Mouse (Mus musculus) CH12.LX (cell line): ENCODE measurements at regions not wholly inside any gene's neighbourhood (a gene's known extent, or its start where the extent isn't known, plus 50 kb on each side); places are given as distances from the start of the nearest gene placed in this dataset.
A peak's percentile ranks its signal among the peaks of the same experiment; 100 is the strongest.

Experiments used
- DNase-seq: peaks from one replicate; pipeline ENCODE4 v3.0.0-alpha.2; 2013; ENCODE audit errors: extremely low read depth
- H3K27ac ChIP-seq: 2 replicates; pipeline ENCODE4 v1.5.1; 2012; ENCODE audit warnings: low read depth, mild to moderate bottlenecking, control low read depth, moderate library complexity; ENCODE audit not compliant: insufficient read depth
- H3K27me3 ChIP-seq: replicated peaks from 2 replicates; pipeline ENCODE3; 2012; ENCODE audit warnings: inconsistent platforms
- H3K36me3 ChIP-seq, 2 experiments: replicated peaks in 1 of 2; 2 replicates each; pipeline versions ENCODE3 to v1.6.1; 2012; ENCODE audit warnings: inconsistent platforms in 1 of 2, low read length in 1 of 2, mild to moderate bottlenecking in 1 of 2, mixed read lengths in 1 of 2, moderate library complexity in 1 of 2; ENCODE audit not compliant: control insufficient read depth in 1 of 2, insufficient read depth in 1 of 2
- H3K4me1 ChIP-seq, 2 experiments: 2 replicates each; pipeline ENCODE4 v1.6.1; 2012; ENCODE audit warnings: inconsistent platforms in 1 of 2, moderate library complexity in 1 of 2; ENCODE audit not compliant: insufficient read depth in 2 of 2, control insufficient read depth in 1 of 2
- H3K4me2 ChIP-seq: 2 replicates; pipeline ENCODE4 v1.6.1; 2012; ENCODE audit warnings: low read depth, mild to moderate bottlenecking, control low read depth; ENCODE audit not compliant: poor library complexity, insufficient read depth, severe bottlenecking
- H3K4me3 ChIP-seq, 3 experiments: fragments of 150-350 bp in 1 of 3; sonication (generic) in 1 of 3; replicated peaks in 1 of 3; 2 replicates each; pipeline versions ENCODE3 to v1.5.1; 2011 to 2012; ENCODE audit warnings: low read depth in 2 of 3, low read length in 2 of 3, mild to moderate bottlenecking in 2 of 3, moderate library complexity in 2 of 3, control low read depth in 1 of 3, improper control_type of control experiment in 1 of 3, inconsistent platforms in 1 of 3, mixed read lengths in 1 of 3; ENCODE audit not compliant: poor library complexity in 1 of 3
- H3K79me2 ChIP-seq: replicated peaks from 2 replicates; pipeline ENCODE4 v1.6.1; 2012; ENCODE audit warnings: mild to moderate bottlenecking, moderate library complexity; ENCODE audit not compliant: control insufficient read depth, poor library complexity, insufficient read depth, severe bottlenecking; ENCODE audit errors: extremely low read depth
- H3K9ac ChIP-seq: 2 replicates; pipeline ENCODE4 v1.6.1; 2012; ENCODE audit warnings: low read depth, mild to moderate bottlenecking, control low read depth, moderate library complexity; ENCODE audit not compliant: insufficient read depth
- H3K9me3 ChIP-seq: replicated peaks from 2 replicates; pipeline ENCODE3; 2012; ENCODE audit warnings: low read length, inconsistent platforms, mixed read lengths
- MAFK ChIP-seq: IDR thresholded peaks from 2 replicates; pipeline ENCODE4 v1.6.1; 2011; ENCODE audit warnings: low read length, improper control_type of control experiment; ENCODE audit not compliant: insufficient replicate concordance
- UBTF ChIP-seq: IDR thresholded peaks from 2 replicates; pipeline ENCODE4 v1.6.1; 2012; ENCODE audit warnings: low read depth, mild to moderate bottlenecking, inconsistent platforms, low read length, improper control_type of control experiment, moderate library complexity
- dilution Hi-C: fragments of 300-500 bp; cut with MboI; formaldehyde crosslinking; loops from 2 replicates; pipeline ENCODE4 v1.14.3; 2020; ENCODE audit warnings: low sequenced_read_pairs; ENCODE audit not compliant: extremely low pct_unique_long_range_greater_than_20kb, extremely low pct_ligation_motif_present
- in situ Hi-C: fragments of 300-500 bp; cut with MboI; formaldehyde crosslinking; loops from 3 replicates; pipeline ENCODE4 v1.14.3; 2019; ENCODE audit warnings: low sequenced_read_pairs, low pct_ligation_motif_present, low pct_unique_long_range_greater_than_20kb, mixed read lengths

- no peak overlapping the region for H3K4me2 ChIP-seq
- DNase-seq, result no peak
- H3K79me2 ChIP-seq, result no peaks in the 10 kb centered on the region
- in situ Hi-C loops (no loop called here), dilution Hi-C loops (no loop called here)
- no peak overlapping the region for H3K4me3 ChIP-seq
- TF ChIP-seq UBTF (no peak), MAFK (peak; percentile 71)
- H3K9me3 ChIP-seq, result no peaks in the 10 kb centered on the region
- no peak overlapping the region for H3K9ac ChIP-seq
- no peak overlapping the region for H3K27ac ChIP-seq
- H3K36me3 ChIP-seq, result no peaks in the 10 kb centered on the region
- H3K27me3 ChIP-seq, result no peaks in the 10 kb centered on the region
- H3K4me1 ChIP-seq, result no peaks in the 10 kb centered on the region
These were observed 502.1 kb upstream of the Steap1 start for GRCm38 (mm10) chr5:6251207-6251606.
